Mouse (Mus musculus) heart, postnatal 14 days (tissue): ENCODE results near the gene Mmp13. TPM values are rescaled to one million over a fixed set of nuclear protein-coding genes. Genes with fewer than 3 reads are reported as not detected.
"Not testable (repeated sequence)": the region's sequence is repeated elsewhere in the genome, so short reads cannot be mapped to it uniquely, and the experiment has no call there.

Source experiments
- DNase-seq, 2 experiments: peaks; one replicate each; pipeline ENCODE4 v3.0.0; 2021 to 2022
- intact Hi-C: fragments of 180-260 bp; cut with DNase I; formaldehyde crosslinking; loops from one replicate; pipeline ENCODE4 v1.15.1; 2025
- long read RNA-seq, 2 experiments: library from polyadenylated mRNA; stranded (forward); transcript quantifications; one replicate each; pipeline ENCODE4 v2.0.0; 2021
- total RNA-seq, 2 experiments: library from RNA; stranded (reverse); gene quantifications; 2 replicates each; pipeline ENCODE4 v1.2.3; 2021

Gene Mmp13
- under 1 TPM in 1 of 2 experiments, not detected in 1; 0.10 TPM for total RNA-seq
- long read RNA-seq, experiment 1, result 0 reads
- long read RNA-seq, experiment 2, result 0 reads

DNA sequence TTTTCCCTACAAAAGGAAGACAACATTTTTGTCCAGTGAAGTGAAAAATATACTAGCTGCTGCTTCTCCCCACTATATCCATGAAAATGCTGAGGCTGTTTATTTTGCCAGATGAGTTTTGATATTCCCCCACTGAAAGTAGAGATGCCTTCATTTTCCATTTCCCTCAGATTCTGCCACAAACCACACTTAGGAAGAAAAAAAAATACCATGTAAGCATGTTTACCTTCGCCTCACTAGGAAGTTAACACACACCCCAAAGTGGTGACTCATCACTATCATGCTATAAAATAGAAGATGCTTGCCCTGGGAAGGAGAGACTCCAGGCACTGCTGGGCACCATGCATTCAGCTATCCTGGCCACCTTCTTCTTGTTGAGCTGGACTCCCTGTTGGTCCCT, at the start of gene Mmp13:
Mmp13 (plus strand) TSS at position 301 of the 400 bp plus-strand sequence.
- no peak for DNase-seq
- intact Hi-C loops, result no loop called here

DNA sequence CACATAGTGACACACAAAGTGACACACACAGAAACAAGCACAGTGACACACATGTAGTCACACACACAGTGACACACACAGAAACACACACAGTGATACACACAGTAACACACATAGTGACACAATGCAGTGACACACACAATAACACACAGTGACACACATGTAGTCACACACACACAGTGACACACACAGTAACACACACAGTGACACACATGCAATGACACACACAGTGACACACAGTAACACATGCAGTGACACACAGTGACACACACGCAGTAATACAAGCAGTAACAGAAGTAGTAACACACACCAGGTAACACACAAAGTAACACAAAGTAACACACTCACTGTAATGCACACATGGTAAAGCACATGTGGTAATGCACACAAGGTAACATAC, 33.7 kb upstream of the Mmp13 start:
- DNase-seq, result no peak
- intact Hi-C loops, result no loop called here

DNA sequence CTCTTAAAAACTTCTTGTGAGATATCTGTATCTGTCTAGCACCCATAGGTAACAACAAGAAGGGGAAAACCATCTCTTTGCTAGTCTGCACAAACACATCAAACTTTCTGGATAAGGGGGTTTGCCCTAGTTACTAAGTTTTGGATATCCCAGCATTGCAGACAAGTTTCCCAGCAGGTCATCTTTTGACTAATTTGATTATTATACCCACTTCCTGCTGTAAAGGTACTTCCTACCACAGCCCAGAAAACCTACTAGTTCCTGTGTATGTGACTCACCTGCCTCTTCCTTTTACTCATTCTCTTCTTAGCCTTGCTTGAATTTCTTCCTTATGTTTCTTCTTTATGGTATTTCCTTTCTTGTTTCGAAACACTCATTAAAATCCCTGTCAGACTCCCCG, 32.3 kb upstream of the Mmp13 start:
- no peak for DNase-seq
- intact Hi-C loops, result no loop called here

DNA sequence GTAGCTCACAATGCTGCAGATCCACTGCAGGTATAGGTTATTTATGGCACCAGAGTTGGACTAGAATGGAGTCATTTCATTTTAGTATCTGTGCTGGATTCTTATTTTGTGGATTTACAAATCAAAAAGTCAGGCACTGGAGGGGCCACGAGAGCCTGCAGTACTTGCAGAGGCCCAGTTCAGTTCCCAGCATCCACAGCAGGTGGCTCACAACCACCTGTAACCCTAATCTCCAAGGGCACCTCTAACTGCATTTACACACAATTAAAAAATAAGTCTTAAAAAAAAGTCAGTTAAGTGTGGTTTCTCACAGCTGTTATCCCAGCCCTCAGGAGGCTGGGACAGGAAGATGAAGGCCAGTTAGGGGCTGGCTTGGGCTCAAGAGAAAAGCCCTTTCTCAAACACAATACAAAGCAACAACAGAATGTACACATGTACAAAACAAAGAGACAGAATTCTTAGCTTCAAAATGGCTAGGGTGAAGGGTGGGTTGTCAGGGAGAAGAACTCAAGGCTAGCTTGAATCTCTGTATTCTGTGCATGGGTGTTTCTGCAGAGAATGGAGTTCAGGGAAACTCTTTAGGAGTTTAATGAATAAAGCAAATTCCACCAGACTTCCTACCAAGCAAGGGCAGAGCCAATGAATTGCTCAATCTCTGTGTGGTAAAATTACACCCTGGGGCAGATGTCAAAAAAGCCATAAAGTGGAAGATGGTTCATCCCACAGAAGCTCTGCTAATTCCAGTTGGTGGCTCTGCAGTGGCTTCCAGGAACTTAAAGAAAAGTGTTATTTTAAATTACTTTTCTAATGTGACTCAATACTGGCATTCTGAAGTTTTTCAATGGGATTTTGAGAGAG, 19.3 kb upstream of the Mmp13 start:
- intact Hi-C loops, result no loop called here

DNA sequence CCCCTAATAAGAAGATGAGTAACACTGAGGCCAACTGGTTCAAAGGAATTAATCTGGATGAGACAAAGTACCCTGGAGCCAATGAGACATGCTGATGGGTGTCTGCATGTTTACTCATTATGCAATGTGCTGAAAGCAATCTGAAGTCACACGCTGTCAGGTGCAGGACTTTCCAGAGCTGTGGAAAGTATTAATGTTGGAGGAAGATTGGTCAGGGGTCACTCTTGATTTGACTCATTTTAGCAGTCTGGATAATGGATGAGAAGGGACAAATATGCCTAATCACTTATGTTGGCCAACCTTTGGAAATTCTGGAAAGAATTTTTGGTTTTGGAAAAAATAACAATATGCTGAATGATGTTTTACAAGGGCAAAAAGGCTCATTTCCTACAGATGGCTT, 10.6 kb upstream of the Mmp13 start:
- intact Hi-C loops, result no loop called here
- DNase-seq, result no peak

More for the DNA sequence above, 19.3 kb upstream of the Mmp13 start:
- no peak for DNase-seq

DNA sequence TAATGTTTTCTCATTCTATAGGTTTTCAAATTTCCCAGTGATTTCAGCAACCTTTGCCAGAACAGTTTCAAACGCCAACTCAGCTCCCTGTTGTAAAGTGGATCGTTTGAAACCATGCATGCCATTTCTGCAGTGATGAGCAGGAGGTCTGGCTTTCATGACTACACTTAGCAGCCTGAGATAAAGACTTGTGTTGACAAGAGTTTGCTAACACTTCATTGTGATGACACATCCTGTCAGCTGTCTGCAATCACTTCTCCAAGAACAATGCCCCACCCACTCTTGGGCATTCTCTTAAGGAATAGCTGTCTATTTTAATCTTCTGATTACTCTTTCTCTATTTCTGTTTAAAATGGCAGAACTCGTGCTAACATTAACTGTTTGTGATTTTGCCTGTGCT, 2.2 kb upstream of the Mmp13 start:
- intact Hi-C loops, result no loop called here
- peak in 1 of 2 experiments; percentile 33 for DNase-seq

DNA sequence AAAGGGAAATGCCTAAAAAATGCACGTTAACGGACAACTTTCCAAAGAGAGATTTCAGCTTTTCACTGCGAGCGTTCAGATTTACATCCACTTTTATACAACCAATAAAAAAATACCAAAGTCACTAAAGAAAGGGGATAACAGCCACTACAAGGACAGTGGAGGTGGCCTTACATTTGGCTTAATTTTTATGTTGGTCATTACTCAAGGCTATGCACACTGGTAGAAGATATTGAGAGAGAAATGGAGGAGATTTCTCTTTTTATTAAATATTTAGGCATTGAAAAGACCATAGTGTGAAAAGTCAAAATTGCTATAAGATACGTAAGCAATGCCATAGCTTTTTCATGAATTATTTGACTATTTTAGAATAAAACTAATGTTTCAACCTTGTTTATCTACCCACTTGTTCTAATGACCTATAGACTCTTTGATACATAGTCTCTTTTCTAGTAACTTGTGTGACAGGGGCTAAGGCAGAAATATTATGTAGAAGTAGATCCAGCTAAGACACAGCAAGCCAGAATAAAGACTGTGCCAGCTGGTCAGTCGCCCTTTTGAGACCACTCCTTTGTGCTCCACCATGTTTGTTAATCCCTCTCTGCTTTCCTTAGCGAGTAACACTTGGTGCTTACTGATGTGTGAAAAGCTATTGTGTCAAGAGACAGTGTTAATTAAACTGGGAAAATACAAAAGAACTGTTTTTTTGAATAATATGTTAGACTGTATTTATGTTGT, 10.4 kb downstream of the Mmp13 start:
- intact Hi-C loops, result no loop called here
- no peak for DNase-seq

DNA sequence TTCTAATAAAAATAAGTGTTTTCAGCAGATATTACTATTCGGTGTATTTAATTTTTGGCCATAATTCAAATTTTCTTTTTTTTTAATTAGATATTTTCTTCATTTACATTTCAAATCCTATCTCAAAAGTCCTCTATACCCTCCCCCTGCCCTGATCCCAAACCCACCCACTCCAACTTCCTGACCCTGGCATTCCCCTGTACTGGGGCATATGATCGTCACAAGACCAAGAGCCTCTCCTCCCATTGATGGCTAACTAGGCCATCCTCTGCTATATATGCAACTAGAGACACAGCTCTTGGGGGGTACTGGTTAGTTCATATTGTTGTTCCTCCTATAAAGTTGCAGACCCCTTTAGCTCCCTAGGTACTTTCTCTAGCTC, 11.0 kb downstream of the Mmp13 start:
- intact Hi-C loops, DNase-seq: not testable (repeated sequence)

DNA sequence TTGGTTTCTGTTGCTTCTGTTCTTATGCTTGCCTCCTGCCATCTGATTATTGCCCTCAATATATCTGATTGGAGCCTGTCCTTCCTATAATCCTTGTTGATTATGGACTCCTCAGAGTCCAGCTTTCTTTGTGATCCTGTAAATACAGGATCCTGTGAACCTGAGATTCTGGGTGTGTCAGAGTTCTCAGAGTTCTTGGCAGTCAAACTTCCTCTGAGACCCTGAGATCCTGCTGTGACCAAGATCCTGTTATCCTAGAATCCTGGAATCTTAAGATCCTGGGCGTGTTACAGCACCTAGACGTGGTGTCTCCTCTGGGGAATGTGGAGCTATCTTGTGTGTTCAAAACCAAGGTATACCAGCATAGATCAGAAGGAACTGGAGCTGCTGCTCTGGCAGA, 17.2 kb downstream of the Mmp13 start:
- intact Hi-C loops, result no loop called here
- no peak for DNase-seq

DNA sequence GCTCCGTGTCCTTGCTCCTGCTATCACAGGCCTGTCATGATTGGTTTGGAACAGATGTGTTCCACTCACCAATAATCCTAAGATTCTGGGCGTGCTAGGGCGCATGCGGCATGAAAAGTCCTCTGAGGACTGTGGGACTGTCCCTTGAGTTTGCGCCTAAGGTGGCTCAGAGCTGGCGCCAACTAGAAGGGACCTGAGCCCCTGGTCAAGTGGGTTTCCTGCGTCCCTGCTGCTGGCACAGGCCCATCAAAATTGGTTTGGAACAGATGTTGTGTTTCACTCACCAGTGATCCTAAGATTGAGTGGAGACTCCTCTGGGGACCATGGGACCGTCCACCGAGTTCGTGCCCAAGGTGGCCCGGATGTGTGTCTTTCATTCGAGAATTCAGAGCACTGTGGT, 17.6 kb downstream of the Mmp13 start:
- intact Hi-C loops, result no loop called here
- no peak for DNase-seq

DNA sequence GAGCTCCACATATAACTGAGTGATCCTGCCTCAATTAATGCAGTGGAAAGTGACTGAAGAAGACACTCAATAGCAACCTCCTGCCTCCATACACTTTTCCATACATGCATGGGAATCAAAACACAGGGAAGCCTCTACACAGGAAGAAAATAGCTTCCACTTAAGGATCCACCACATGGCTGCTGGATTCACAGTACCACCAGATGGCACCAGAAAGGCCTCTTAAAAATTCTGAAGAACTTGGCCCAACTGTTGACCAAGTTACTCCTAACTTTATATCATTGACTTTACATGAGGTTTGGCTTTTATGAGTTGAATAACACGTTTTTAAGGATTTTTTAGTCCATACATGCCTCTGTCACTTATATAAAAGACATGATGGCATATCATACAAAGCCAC, 19.8 kb downstream of the Mmp13 start:
- peak in 1 of 2 experiments; percentile 5 for DNase-seq
- intact Hi-C loops, result no loop called here

DNA sequence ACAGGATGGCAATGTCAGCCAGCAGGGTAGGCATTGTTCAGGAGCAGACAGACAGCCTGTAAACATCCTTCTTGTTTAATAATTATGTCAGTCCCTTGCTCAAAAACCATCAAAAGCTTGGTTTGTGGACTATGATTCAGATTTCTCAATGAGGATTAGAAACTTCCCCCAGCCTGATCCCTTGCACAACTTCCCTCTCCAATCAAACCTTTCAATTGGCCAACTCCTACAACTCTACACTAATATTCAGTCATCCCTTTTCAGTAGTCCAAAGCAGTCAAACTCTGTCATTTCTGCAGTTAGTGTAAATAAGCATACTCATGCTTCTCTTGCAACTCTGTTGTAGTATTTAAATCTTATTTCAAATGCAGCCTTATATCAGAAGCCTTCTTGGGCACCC, 59.5 kb downstream of the Mmp13 start:
- intact Hi-C loops, result no loop called here
- DNase-seq, result no peak

Other genes with a start within 250 kb of the Mmp13 start
- 1 to 10 TPM; 3.8 TPM for gene Dync2h1, start 88.1 kb upstream of the Mmp13 start, total RNA-seq
- 10 to 100 TPM; 57.3 to 58.1 TPM for gene Dcun1d5, start 88.0 kb upstream of the Mmp13 start, total RNA-seq
- under 1 TPM; 0.17 to 0.27 TPM for gene Mmp12, start 71.9 kb downstream of the Mmp13 start, total RNA-seq
- not detected for gene Mmp1b, start 115.5 kb downstream of the Mmp13 start, total RNA-seq
- under 1 TPM in 1 of 2 experiments, not detected in 1; 0.24 TPM for gene Mmp3, start 173.3 kb downstream of the Mmp13 start, total RNA-seq
- not detected for gene Mmp10, start 229.8 kb downstream of the Mmp13 start, total RNA-seq